Mouse (Mus musculus) lung, adult 2 months (tissue): Measurements from ENCODE around the gene Cyp2d40. TPM values are rescaled to one million over a fixed set of nuclear protein-coding genes. Genes with fewer than 3 reads are reported as not detected.
"Not testable (repeated sequence)": the region's sequence is repeated elsewhere in the genome, so short reads cannot be mapped to it uniquely, and the experiment has no call there.

Source experiments
- DNase-seq: peaks from one replicate; pipeline ENCODE4 v3.0.0; 2022
- H3K4me1 ChIP-seq: fragments of 200-500 bp; 2 replicates; pipeline ENCODE4 v1.6.1; 2011; ENCODE audit warnings: low read length; ENCODE audit not compliant: control insufficient read depth, insufficient read depth
- H3K4me3 ChIP-seq: fragments of 200-500 bp; replicated peaks from 2 replicates; pipeline ENCODE3; 2011; ENCODE audit warnings: low read depth, mild to moderate bottlenecking, control low read depth, low read length; ENCODE audit errors: extremely low read depth
- CTCF ChIP-seq: fragments of 200-500 bp; IDR thresholded peaks from 2 replicates; pipeline ENCODE4 v1.5.1; 2011; ENCODE audit warnings: mild to moderate bottlenecking, low read length, control low read depth; ENCODE audit not compliant: insufficient read depth
- POLR2A ChIP-seq: fragments of 200-500 bp; IDR thresholded peaks from 2 replicates; pipeline ENCODE4 v1.6.1; 2011; ENCODE audit warnings: low read depth, mild to moderate bottlenecking, control low read depth, low read length, borderline replicate concordance; ENCODE audit errors: extremely low read depth
- WGBS: fragments of 180-500 bp; shearing (Covaris S2); methylation state at CpG from one replicate; pipeline ENCODE4 v1.1.7; 2018; 5-methylcytosine and 5-hydroxymethylcytosine counted together
- polyA plus RNA-seq: library from polyadenylated mRNA; depleted of rRNA; stranded (reverse); fragments of >200 nt; gene quantifications from 2 replicates; pipeline ENCODE4 v1.2.3, GENCODE M21; 2012; rRNA removed

Cyp2d40 gene
- polyA plus RNA-seq, 1 experiment = not detected

GRCm38 (mm10) chr15:82792566-82792965 lies 28.6 kb upstream of the Cyp2d40 start:
- DNase-seq = no peak
- 92% methylated on average over 11 of the region's 11 CpGs for WGBS
- TF ChIP-seq POLR2A (no peak), CTCF (no peak)
- H3K4me1 ChIP-seq = no peaks in the 10 kb centered on the region
- H3K4me3 ChIP-seq = no peak overlapping the region

GRCm38 (mm10) chr15:82784581-82784980 lies 20.6 kb upstream of the Cyp2d40 start:
- H3K4me3 ChIP-seq = no peak overlapping the region
- DNase-seq = no peak
- WGBS = 70% methylated on average over 1 of the region's 1 CpGs
- TF ChIP-seq CTCF (no peak), POLR2A (no peak)
- no peaks in the 10 kb centered on the region for H3K4me1 ChIP-seq

DNA sequence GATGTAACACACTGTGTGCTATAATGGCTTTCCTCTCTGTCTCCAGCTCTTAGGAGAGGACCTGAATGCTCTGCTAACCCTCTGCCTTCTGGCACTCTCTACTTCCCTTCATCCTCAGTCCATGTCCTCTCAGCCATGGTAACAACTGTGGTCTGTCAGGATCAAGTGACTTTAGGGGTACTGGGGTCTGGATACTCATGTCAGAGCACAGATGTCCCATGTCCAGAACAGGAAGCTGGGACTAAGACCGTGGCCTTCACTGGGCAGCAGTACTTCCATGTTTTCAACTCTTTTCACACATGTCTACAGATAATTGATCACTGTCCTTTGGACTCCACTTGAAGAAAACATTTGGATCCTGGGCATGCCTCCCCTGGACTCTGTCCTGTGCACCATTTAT lies 19.8 kb upstream of the Cyp2d40 start:
- Histone ChIP-seq H3K4me3 (no peak overlapping the region), H3K4me1 (no peaks in the 10 kb centered on the region)
- WGBS = 67% methylated on average over 1 of the region's 1 CpGs
- DNase-seq = no peak
- no peak for TF ChIP-seq CTCF
- no peak for TF ChIP-seq POLR2A

GRCm38 (mm10) chr15:82777856-82778255 lies 13.9 kb upstream of the Cyp2d40 start:
- not testable (repeated sequence) for DNase-seq

GRCm38 (mm10) chr15:82765943-82766342 lies 2.0 kb upstream of the Cyp2d40 start:
- WGBS = 89% methylated on average over 2 of the region's 2 CpGs
- H3K4me1 ChIP-seq = no peaks in the 10 kb centered on the region
- TF ChIP-seq CTCF (no peak), POLR2A (no peak)
- H3K4me3 ChIP-seq = no peak overlapping the region
- no peak for DNase-seq

More at GRCm38 (mm10) chr15:82777856-82778255, 13.9 kb upstream of the Cyp2d40 start:
- H3K4me3 ChIP-seq, H3K4me1 ChIP-seq: not testable (repeated sequence)
- WGBS = 85% methylated on average over 5 of the region's 5 CpGs

- Histone ChIP-seq H3K4me3 (no peak overlapping the region), H3K4me1 (no peaks in the 10 kb centered on the region)
- TF ChIP-seq POLR2A (no peak), CTCF (no peak)
- DNase-seq = no peak
- 70% methylated on average over 6 of the region's 6 CpGs for WGBS
These were observed 898 bp upstream of the Cyp2d40 start for GRCm38 (mm10) chr15:82764881-82765280.

DNA sequence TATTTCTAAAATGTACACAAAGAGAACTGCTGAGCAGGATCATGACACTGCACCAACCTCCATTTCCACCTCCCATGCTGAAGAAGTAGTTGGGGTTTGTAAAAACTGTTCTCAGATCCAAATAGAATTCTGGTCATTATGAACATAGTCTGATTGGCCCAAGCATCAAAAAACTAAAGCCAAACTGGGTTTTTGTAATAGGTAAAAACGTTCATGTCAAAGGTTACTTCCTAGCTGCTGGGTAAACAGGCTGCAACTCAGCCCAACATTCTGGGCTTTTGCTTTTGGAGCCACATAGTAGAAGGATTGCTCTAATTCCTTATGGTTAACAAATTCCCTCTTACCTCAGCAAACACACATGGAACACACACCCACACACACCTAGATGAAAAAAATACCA lies 15.8 kb downstream of the Cyp2d40 start:
- TF ChIP-seq CTCF = no peak
- TF ChIP-seq POLR2A = no peak
- WGBS = 56% methylated on average over 1 of the region's 1 CpGs
- DNase-seq = no peak
- H3K4me1 ChIP-seq = no peaks in the 10 kb centered on the region
- no peak overlapping the region for H3K4me3 ChIP-seq

DNA sequence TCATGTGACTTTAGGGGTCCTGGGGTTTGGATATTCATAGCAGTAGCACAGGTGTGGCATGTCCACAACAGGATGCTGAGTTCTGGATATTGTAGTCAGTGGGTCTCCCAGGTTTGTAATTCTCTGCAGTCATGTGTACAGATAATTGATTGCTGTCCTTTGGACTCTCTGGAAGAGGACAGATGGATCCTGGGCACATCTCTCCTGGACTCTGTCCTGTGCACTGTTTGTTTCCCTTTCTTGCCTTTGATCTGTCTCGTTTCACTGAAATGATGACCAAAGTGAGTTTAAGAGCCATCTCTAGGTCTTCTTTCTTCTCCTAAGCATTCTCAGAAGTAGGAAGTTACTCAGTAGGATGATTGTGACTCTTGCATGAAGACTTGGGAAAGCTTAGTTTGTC lies 16.5 kb downstream of the Cyp2d40 start:
- Histone ChIP-seq H3K4me3 (no peak overlapping the region), H3K4me1 (no peaks in the 10 kb centered on the region)
- no peak for DNase-seq
- TF ChIP-seq POLR2A = no peak
- TF ChIP-seq CTCF = no peak
- 38% methylated on average over 1 of the region's 1 CpGs for WGBS

DNA sequence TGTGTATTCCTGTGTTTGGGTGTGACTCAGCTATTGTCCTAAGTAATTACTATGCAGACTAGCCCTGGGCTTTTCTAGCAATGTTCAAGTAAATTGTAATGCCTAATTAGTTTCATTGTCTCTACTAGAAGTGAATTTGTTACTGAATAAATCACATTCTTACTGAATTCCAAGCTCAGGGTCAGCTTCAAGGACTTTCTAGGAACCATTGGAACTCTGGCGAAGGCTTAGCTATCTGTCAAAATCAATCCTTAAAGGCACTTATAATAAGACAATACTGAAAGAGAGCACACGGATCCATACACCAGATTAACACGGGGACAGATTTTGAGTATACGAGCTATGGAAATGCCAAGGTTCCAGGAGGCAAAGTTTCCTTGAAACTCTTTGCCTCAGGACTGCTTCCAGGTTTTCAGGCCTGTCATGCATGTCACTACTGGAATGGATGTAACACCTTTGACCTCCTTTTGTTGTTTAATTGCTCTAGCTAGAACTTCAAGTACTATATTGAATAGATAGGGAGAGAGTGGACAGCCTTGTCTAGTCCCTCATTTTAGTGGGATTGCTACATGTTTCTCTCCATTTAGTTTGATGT lies 30.6 kb downstream of the Cyp2d40 start:
- H3K4me1 ChIP-seq, DNase-seq, H3K4me3 ChIP-seq: not testable (repeated sequence)
- 91% methylated on average over 4 of the region's 4 CpGs for WGBS

Other genes with a start within 250 kb of the Cyp2d40 start
- 0.24 TPM in 1 of 2 replicates, not detected in the other for gene Cyp2d12, start 209.1 kb downstream of the Cyp2d40 start, polyA plus RNA-seq
- 1.2 TPM in 1 of 2 replicates, not detected in the other for gene Cyp2d34, start 143.2 kb downstream of the Cyp2d40 start, polyA plus RNA-seq
- 0.52 and 0.69 TPM in 2 replicates for gene Cyp2d26, start 30.1 kb upstream of the Cyp2d40 start, polyA plus RNA-seq
- gene Tcf20, start 223.7 kb upstream of the Cyp2d40 start, polyA plus RNA-seq = 12.6 and 16.8 TPM in 2 replicates